Mouse (Mus musculus) lung, embryonic 14.5 days (tissue): ENCODE data around the gene Slc5a1. TPM values are rescaled to one million over a fixed set of nuclear protein-coding genes. Genes with fewer than 3 reads are reported as not detected.

Source experiments
- ATAC-seq: fragments of 200-750 bp; cut with Nextera tagmentation; 2 replicates; pipeline ENCODE4 v1.8.0; 2017; ENCODE audit warnings: mild to moderate bottlenecking, moderate TSS enrichment, moderate library complexity; ENCODE audit not compliant: insufficient read depth
- DNase-seq: peaks from one replicate; pipeline ENCODE4 v3.0.0-alpha.2; 2015
- H3K27ac ChIP-seq: fragments of 300-500 bp; sonication (generic); 2 replicates; pipeline ENCODE4 v1.5.1; 2014; ENCODE audit warnings: low read depth, mild to moderate bottlenecking, moderate library complexity
- H3K27me3 ChIP-seq: fragments of 300-500 bp; sonication (generic); 2 replicates; pipeline ENCODE4 v1.6.1; 2014; ENCODE audit warnings: low read length, control low read depth; ENCODE audit not compliant: insufficient read depth
- H3K36me3 ChIP-seq: fragments of 300-500 bp; sonication (generic); 2 replicates; pipeline ENCODE4 v1.6.1; 2014; ENCODE audit warnings: control low read depth; ENCODE audit not compliant: insufficient read depth
- H3K4me1 ChIP-seq: fragments of 300-500 bp; sonication (generic); 2 replicates; pipeline ENCODE4 v1.6.1; 2014; ENCODE audit warnings: antibody characterized with exemption, control low read depth; ENCODE audit not compliant: insufficient read depth
- H3K4me2 ChIP-seq: fragments of 300-500 bp; sonication (generic); 2 replicates; pipeline ENCODE4 v1.6.1; 2014; ENCODE audit warnings: mild to moderate bottlenecking
- H3K4me3 ChIP-seq: fragments of 300-500 bp; sonication (generic); 2 replicates; pipeline ENCODE4 v1.5.1; 2014; ENCODE audit warnings: low read depth, low read length
- H3K9ac ChIP-seq: fragments of 300-500 bp; sonication (generic); 2 replicates; pipeline ENCODE4 v1.6.1; 2014
- H3K9me3 ChIP-seq: fragments of 300-500 bp; sonication (generic); 2 replicates; pipeline ENCODE4 v1.6.1; 2016; ENCODE audit warnings: low read depth, low read length, control low read depth
- CTCF ChIP-seq: IDR thresholded peaks from 2 replicates; pipeline ENCODE4 v1.5.1; 2016; ENCODE audit warnings: antibody characterized with exemption, low read depth
- WGBS: fragments of 180-500 bp; shearing (Covaris S2); extraction: QIAGEN DNeasy Blood & Tissue Kit; methylation state at CpG from one replicate; pipeline ENCODE4 v1.1.7; 2014; 5-methylcytosine and 5-hydroxymethylcytosine counted together
- polyA plus RNA-seq: library from polyadenylated mRNA; unstranded; fragments of >200 nt; fragmentation: Nextera tagmentation; extraction: Ambion mirVana; gene quantifications from 2 replicates; pipeline ENCODE4 v1.2.1, GENCODE M21; 2014

The Slc5a1 gene
- polyA plus RNA-seq, 1 experiment from 2014 or later, result 0.20 TPM

GRCm38 (mm10) chr5:33147691-33148090 lies 43.7 kb downstream of the Slc5a1 start:
- WGBS, result 57% methylated on average over 6 of the region's 6 CpGs
- no peak overlapping the region for H3K4me3 ChIP-seq
- no peaks in the 10 kb centered on the region for H3K36me3 ChIP-seq
- no peak for ATAC-seq
- no peak overlapping the region for H3K27ac ChIP-seq
- no peak overlapping the region for H3K4me2 ChIP-seq
- no peak overlapping the region for H3K9ac ChIP-seq
- no peaks in the 10 kb centered on the region for H3K4me1 ChIP-seq
- H3K9me3 ChIP-seq, result no peaks in the 10 kb centered on the region
- peak; percentile 19 for DNase-seq
- H3K27me3 ChIP-seq, result no peaks in the 10 kb centered on the region
- no peak for TF ChIP-seq CTCF

GRCm38 (mm10) chr5:33193567-33193966 lies 89.5 kb downstream of the Slc5a1 start:
- H3K4me1 ChIP-seq, result no peaks in the 10 kb centered on the region
- H3K9me3 ChIP-seq, result no peaks in the 10 kb centered on the region
- no peak for DNase-seq
- 6% methylated on average over 7 of the region's 7 CpGs for WGBS
- no peak overlapping the region for H3K4me2 ChIP-seq
- no peak overlapping the region for H3K9ac ChIP-seq
- no peak overlapping the region for H3K4me3 ChIP-seq
- no peak overlapping the region for H3K27ac ChIP-seq
- no peak for TF ChIP-seq CTCF
- no peak for ATAC-seq
- no peaks in the 10 kb centered on the region for H3K36me3 ChIP-seq
- no peaks in the 10 kb centered on the region for H3K27me3 ChIP-seq

GRCm38 (mm10) chr5:33195246-33195852 lies 91.3 kb downstream of the Slc5a1 start:
- H3K9me3 ChIP-seq, result no peaks in the 10 kb centered on the region
- no peak overlapping the region for H3K27ac ChIP-seq
- H3K4me3 ChIP-seq, result no peak overlapping the region
- peak; percentile 95 for ATAC-seq
- no peak for TF ChIP-seq CTCF
- H3K9ac ChIP-seq, result no peak overlapping the region
- 49% methylated on average over 9 of the region's 9 CpGs for WGBS
- no peaks in the 10 kb centered on the region for H3K4me1 ChIP-seq
- DNase-seq, result peak; percentile 82
- H3K27me3 ChIP-seq, result no peaks in the 10 kb centered on the region
- H3K36me3 ChIP-seq, result no peaks in the 10 kb centered on the region
- no peak overlapping the region for H3K4me2 ChIP-seq

DNA sequence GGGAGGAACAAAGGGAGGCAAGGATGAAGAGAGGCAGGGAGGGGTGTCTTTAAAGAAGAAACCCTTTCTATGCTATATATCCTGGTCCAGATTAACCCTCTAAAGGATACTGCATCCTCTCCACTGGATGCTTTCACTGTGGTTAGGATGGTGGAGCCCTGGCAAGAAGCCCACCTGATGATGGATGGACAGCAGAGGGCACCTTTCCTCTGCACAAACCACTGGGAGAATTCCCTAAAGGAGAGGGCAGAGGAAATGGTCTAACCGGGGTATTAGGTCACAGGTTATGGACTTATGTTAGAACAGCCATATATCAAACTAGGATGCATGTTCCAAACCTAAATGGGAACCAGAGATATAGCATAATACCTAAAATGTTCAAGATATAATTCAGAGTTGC lies 96.1 kb downstream of the Slc5a1 start:
- Histone ChIP-seq H3K27ac (no peak overlapping the region), H3K9ac (no peak overlapping the region), H3K4me1 (no peaks in the 10 kb centered on the region), H3K36me3 (no peaks in the 10 kb centered on the region), H3K4me2 (no peak overlapping the region), H3K4me3 (no peak overlapping the region), H3K27me3 (no peaks in the 10 kb centered on the region), H3K9me3 (no peaks in the 10 kb centered on the region)
- no peak for ATAC-seq
- no peak for TF ChIP-seq CTCF
- no peak for DNase-seq
- 30% methylated on average over 1 of the region's 1 CpGs for WGBS

GRCm38 (mm10) chr5:33201697-33202096 lies 97.7 kb downstream of the Slc5a1 start:
- Histone ChIP-seq H3K4me3 (no peak overlapping the region), H3K4me2 (no peak overlapping the region), H3K27me3 (no peaks in the 10 kb centered on the region), H3K9me3 (no peaks in the 10 kb centered on the region), H3K4me1 (no peaks in the 10 kb centered on the region), H3K36me3 (no peaks in the 10 kb centered on the region), H3K27ac (no peak overlapping the region), H3K9ac (no peak overlapping the region)
- DNase-seq, result no peak
- WGBS, result 29% methylated on average over 13 of the region's 13 CpGs
- no peak for ATAC-seq
- no peak for TF ChIP-seq CTCF

DNA sequence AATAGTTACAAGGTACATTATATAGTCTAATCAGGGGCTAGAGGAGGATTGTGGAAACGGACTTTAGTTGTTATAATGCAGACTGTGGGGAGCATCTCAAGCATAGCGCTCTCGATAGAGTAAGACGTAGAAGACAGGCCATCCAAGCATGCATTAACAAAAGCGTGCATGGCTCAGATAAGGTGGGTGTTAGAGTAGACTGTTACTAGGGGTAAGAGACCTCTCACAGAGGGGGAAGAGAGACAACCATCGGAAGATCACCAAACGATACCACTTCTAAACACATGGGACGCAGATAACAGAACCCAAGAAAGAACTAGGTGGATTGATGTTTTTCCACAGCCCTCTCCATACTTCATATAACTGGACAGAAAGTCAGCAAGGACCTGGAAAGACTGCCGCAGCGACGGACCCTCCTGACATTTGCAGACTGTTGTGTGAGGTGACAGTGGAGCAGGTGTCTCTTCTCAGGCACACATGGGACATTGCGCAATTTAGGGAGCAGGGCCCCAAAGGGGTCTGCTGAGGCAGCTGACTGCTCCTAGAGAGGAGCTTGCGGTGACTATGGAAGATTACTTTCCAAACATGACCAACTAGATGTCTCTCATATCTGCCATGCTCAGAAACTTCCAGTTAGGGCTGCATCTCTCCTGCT lies 98.6 kb downstream of the Slc5a1 start:
- Histone ChIP-seq H3K4me3 (no peak overlapping the region), H3K9me3 (no peaks in the 10 kb centered on the region), H3K4me1 (no peaks in the 10 kb centered on the region), H3K9ac (no peak overlapping the region), H3K4me2 (no peak overlapping the region), H3K36me3 (no peaks in the 10 kb centered on the region), H3K27me3 (no peaks in the 10 kb centered on the region), H3K27ac (no peak overlapping the region)
- 50% methylated on average over 13 of the region's 13 CpGs for WGBS
- TF ChIP-seq CTCF, result no peak
- ATAC-seq (no peak), DNase-seq (peak; percentile 52)

DNA sequence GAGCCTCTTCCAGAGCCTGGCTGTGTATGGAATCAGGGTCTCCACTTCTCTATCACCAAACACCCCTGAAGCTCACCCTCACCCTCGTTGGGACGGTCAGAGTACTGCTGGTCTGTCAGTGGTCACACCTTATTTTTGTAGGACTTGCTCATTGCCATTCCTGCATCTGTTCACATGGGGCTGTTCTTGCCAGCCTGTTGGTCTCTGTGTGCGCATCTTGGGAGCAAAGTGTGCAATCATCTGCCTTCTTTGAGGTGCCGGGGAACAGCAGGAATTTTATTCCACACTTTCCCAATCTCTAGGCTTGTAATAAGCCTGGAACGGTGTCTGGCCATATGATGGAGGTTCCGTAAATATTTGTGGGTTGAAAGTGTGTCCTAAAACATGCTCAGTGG lies 99.1 kb downstream of the Slc5a1 start:
- no peak overlapping the region for H3K27ac ChIP-seq
- no peak for TF ChIP-seq CTCF
- H3K4me1 ChIP-seq, result no peaks in the 10 kb centered on the region
- DNase-seq (no peak), ATAC-seq (no peak)
- WGBS, result 65% methylated on average over 6 of the region's 6 CpGs
- H3K4me2 ChIP-seq, result no peak overlapping the region
- H3K4me3 ChIP-seq, result no peak overlapping the region
- H3K9me3 ChIP-seq, result no peaks in the 10 kb centered on the region
- no peaks in the 10 kb centered on the region for H3K36me3 ChIP-seq
- H3K27me3 ChIP-seq, result no peaks in the 10 kb centered on the region
- no peak overlapping the region for H3K9ac ChIP-seq
